Mouse (Mus musculus) midbrain, postnatal 0 days (tissue): ENCODE measurements around the gene Tchhl1. TPM values are rescaled to one million over a fixed set of nuclear protein-coding genes. Genes with fewer than 3 reads are reported as not detected.

ENCODE experiments used
- ATAC-seq: fragments of 200-750 bp; cut with Nextera tagmentation; 2 replicates; pipeline ENCODE4 v1.8.0; 2017; ENCODE audit warnings: moderate number of reproducible peaks, mild to moderate bottlenecking, moderate TSS enrichment, moderate library complexity; ENCODE audit not compliant: low FRiP score
- DNase-seq: peaks from one replicate; pipeline ENCODE4 v3.0.0-alpha.2; 2015; ENCODE audit warnings: low spot score
- H3K27ac ChIP-seq: fragments of 300-500 bp; sonication (generic); 2 replicates; pipeline ENCODE4 v1.5.1; 2014; ENCODE audit warnings: low read depth, mild to moderate bottlenecking, low read length, mixed read lengths
- H3K27me3 ChIP-seq: fragments of 300-500 bp; sonication (generic); 2 replicates; pipeline ENCODE4 v1.6.1; 2014; ENCODE audit warnings: low read length, control low read depth, mixed read lengths; ENCODE audit not compliant: insufficient read depth
- H3K36me3 ChIP-seq: fragments of 300-500 bp; sonication (generic); 2 replicates; pipeline ENCODE4 v1.6.1; 2014; ENCODE audit warnings: low read length, control low read depth, mixed read lengths; ENCODE audit not compliant: insufficient read depth
- H3K4me1 ChIP-seq: fragments of 300-500 bp; sonication (generic); 2 replicates; pipeline ENCODE4 v1.6.1; 2014; ENCODE audit warnings: mild to moderate bottlenecking, control low read depth, antibody characterized with exemption, low read length, mixed read lengths; ENCODE audit not compliant: insufficient read depth
- H3K4me2 ChIP-seq: fragments of 300-500 bp; sonication (generic); 2 replicates; pipeline ENCODE4 v1.6.1; 2014; ENCODE audit warnings: low read depth, mild to moderate bottlenecking, low read length, mixed read lengths; ENCODE audit not compliant: poor library complexity, severe bottlenecking
- H3K4me3 ChIP-seq: fragments of 300-500 bp; sonication (generic); 2 replicates; pipeline ENCODE4 v1.5.1; 2014; ENCODE audit warnings: low read depth, mild to moderate bottlenecking, low read length, moderate library complexity
- H3K9ac ChIP-seq: fragments of 300-500 bp; sonication (generic); replicated peaks from 2 replicates; pipeline ENCODE4 v1.6.1; 2014; ENCODE audit warnings: mild to moderate bottlenecking, low read length, moderate library complexity, mixed read lengths; ENCODE audit not compliant: poor library complexity, severe bottlenecking
- H3K9me3 ChIP-seq: fragments of 300-500 bp; sonication (generic); 2 replicates; pipeline ENCODE4 v1.6.1; 2016; ENCODE audit warnings: low read length, control low read depth
- CTCF ChIP-seq: IDR thresholded peaks from 2 replicates; pipeline ENCODE4 v1.5.1; 2016; ENCODE audit warnings: antibody characterized with exemption, mild to moderate bottlenecking
- WGBS: fragments of 180-500 bp; shearing (Covaris S2); extraction: QIAGEN DNeasy Blood & Tissue Kit; methylation state at CpG from one replicate; pipeline ENCODE4 v1.1.7; 2014; 5-methylcytosine and 5-hydroxymethylcytosine counted together
- polyA plus RNA-seq: library from polyadenylated mRNA; unstranded; fragments of >200 nt; fragmentation: Nextera tagmentation; extraction: Ambion mirVana; gene quantifications from 2 replicates; pipeline ENCODE4 v1.2.1, GENCODE M21; 2015
- total RNA-seq: library from RNA; depleted of rRNA; stranded (reverse); fragments of >200 nt; gene quantifications from 2 replicates; pipeline ENCODE4 v1.2.3, GENCODE M21; 2014

Gene Tchhl1
- total and polyA plus RNA-seq, 2 experiments from 2014 or later: not detected

GRCm38 (mm10) chr3:93506881-93507325 lies 38.3 kb downstream of the Tchhl1 start:
- DNase-seq: no peak
- Histone ChIP-seq H3K27me3 (no peaks in the 10 kb centered on the region), H3K4me1 (no peaks in the 10 kb centered on the region), H3K9me3 (peaks cover 6% of the 10 kb centered on the region; the same call in 1 of the 2 replicates), H3K36me3 (no peaks in the 10 kb centered on the region), H3K27ac (no peak overlapping the region), H3K9ac (no peak overlapping the region), H3K4me3 (no peak overlapping the region), H3K4me2 (no peak overlapping the region)
- ATAC-seq: no peak
- 78% methylated on average over 5 of the region's 5 CpGs for WGBS
- TF ChIP-seq CTCF: no peak

- no peak overlapping the region for H3K9ac ChIP-seq
- H3K9me3 ChIP-seq: no peaks in the 10 kb centered on the region
- no peak overlapping the region for H3K27ac ChIP-seq
- H3K4me1 ChIP-seq: no peaks in the 10 kb centered on the region
- no peaks in the 10 kb centered on the region for H3K27me3 ChIP-seq
- DNase-seq (no peak), ATAC-seq (no peak)
- H3K4me2 ChIP-seq: no peak overlapping the region
- no peaks in the 10 kb centered on the region for H3K36me3 ChIP-seq
- no peak for TF ChIP-seq CTCF
- 78% methylated on average over 1 of the region's 1 CpGs for WGBS
- no peak overlapping the region for H3K4me3 ChIP-seq
Measured at GRCm38 (mm10) chr3:93509301-93509700, 40.7 kb downstream of the Tchhl1 start.

- Histone ChIP-seq H3K9me3 (no peaks in the 10 kb centered on the region), H3K27me3 (no peaks in the 10 kb centered on the region), H3K4me2 (no peak overlapping the region), H3K27ac (no peak overlapping the region), H3K9ac (no peak overlapping the region), H3K4me3 (no peak overlapping the region), H3K4me1 (no peaks in the 10 kb centered on the region), H3K36me3 (no peaks in the 10 kb centered on the region)
- DNase-seq (no peak), ATAC-seq (no peak)
- 76% methylated on average over 1 of the region's 1 CpGs for WGBS
- TF ChIP-seq CTCF: no peak
Measured at GRCm38 (mm10) chr3:93511036-93511435, 42.5 kb downstream of the Tchhl1 start.

- Histone ChIP-seq H3K4me1 (no peaks in the 10 kb centered on the region), H3K9me3 (no peaks in the 10 kb centered on the region), H3K9ac (no peak overlapping the region), H3K27ac (no peak overlapping the region), H3K36me3 (no peaks in the 10 kb centered on the region), H3K4me3 (no peak overlapping the region), H3K4me2 (no peak overlapping the region), H3K27me3 (no peaks in the 10 kb centered on the region)
- DNase-seq: no peak
- ATAC-seq: no peak
- TF ChIP-seq CTCF: no peak
- WGBS: 97% methylated on average over 1 of the region's 1 CpGs
Measured at GRCm38 (mm10) chr3:93511801-93512200, 43.2 kb downstream of the Tchhl1 start.

GRCm38 (mm10) chr3:93512386-93513101 lies 44.0 kb downstream of the Tchhl1 start:
- WGBS: 78% methylated on average over 7 of the region's 7 CpGs
- TF ChIP-seq CTCF: no peak
- Histone ChIP-seq H3K36me3 (no peaks in the 10 kb centered on the region), H3K27me3 (no peaks in the 10 kb centered on the region), H3K4me1 (no peaks in the 10 kb centered on the region), H3K4me2 (no peak overlapping the region), H3K4me3 (no peak overlapping the region), H3K27ac (no peak overlapping the region), H3K9me3 (no peaks in the 10 kb centered on the region), H3K9ac (no peak overlapping the region)
- DNase-seq (no peak), ATAC-seq (no peak)

GRCm38 (mm10) chr3:93514628-93515027 lies 46.1 kb downstream of the Tchhl1 start:
- no peaks in the 10 kb centered on the region for H3K4me1 ChIP-seq
- 91% methylated on average over 3 of the region's 3 CpGs for whole genome bisulfite sequencing
- no peaks in the 10 kb centered on the region for H3K27me3 ChIP-seq
- H3K27ac ChIP-seq: no peak overlapping the region
- DNase-seq (no peak), ATAC-seq (no peak)
- no peak overlapping the region for H3K9ac ChIP-seq
- H3K4me2 ChIP-seq: no peak overlapping the region
- no peak for TF ChIP-seq CTCF
- H3K9me3 ChIP-seq: no peaks in the 10 kb centered on the region
- no peaks in the 10 kb centered on the region for H3K36me3 ChIP-seq
- no peak overlapping the region for H3K4me3 ChIP-seq
